Mouse (Mus musculus) ES-E14 (cell line): ENCODE measurements around the gene Cd8a.

Experiments
- MAFK ChIP-seq: IDR thresholded peaks from 2 replicates; pipeline ENCODE4 v1.6.1; 2014; ENCODE audit warnings: mild to moderate bottlenecking, low read depth, low read length, inconsistent platforms; ENCODE audit not compliant: insufficient read depth
- ZNF384 ChIP-seq: IDR thresholded peaks from 2 replicates; pipeline ENCODE4 v1.6.1; 2012; ENCODE audit warnings: low read depth, low read length, inconsistent platforms

DNA sequence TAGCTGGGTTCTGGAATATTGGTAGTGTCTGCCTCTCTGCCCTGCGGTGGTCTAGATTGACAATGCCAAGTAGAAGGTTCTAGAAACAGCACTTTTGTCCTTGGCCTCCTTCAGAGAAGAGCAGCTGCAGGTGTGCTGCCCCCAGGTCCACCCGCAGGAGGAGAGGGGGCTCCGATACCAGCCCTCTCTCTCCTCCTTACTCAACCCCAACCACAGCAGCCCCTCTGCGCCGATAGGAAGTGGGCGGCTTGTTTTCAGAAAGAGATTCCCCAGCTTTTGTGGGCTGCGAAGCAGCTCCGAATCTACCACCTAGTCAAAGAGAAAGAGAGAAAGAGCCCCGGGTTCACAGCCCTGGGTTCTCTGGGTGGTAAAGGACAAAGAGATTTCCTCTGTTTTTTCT is 32.0 kb upstream of the Cd8a start:
- TF ChIP-seq ZNF384 (no peak), MAFK (no peak)
